ENCODE assay signal across 9 mouse cellular contexts in the genomic region with DNA sequence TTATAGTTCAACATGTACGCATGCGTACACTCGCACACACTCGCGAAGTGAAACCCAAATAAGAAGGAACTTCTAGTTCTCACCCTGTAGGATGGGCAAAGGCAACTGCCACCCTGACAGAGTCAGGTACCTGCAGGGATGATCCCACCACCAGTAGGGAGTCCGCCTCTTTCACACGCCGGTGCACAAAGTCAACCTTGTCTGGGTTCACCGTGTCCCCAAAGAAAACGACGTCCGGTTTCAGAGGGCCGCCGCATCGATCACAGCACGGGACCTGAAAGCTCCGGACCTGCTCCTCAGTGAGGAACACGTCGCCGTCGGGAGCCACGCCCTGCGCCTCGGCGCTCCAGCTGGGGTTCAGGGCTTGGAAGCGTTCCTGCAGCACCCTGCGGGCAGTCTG. TPM values are rescaled to one million over a fixed set of nuclear protein-coding genes. Genes with fewer than 3 reads are reported as not detected.
DNase-seq lines count a peak whose midpoint lies in the region; ATAC-seq and TF ChIP-seq lines count a peak whose summit lies in the region.
"Had no signal": no experiment of that assay in that cellular context is flagged by ENCODE, and none has a peak within 500 bp of the region (broad histone marks: within the 10 kb centered on the region; RNA-seq: fewer than 3 reads in every experiment).

No protein-coding gene starts in this region.

- H3K4me3 ChIP-seq in cerebellum, adult 2 months (replicated peaks; ENCODE audit: insufficient read depth, low read depth, low read length), result no peak overlapping the region
- H3K4me3 ChIP-seq in thymus, adult 2 months (ENCODE audit: control insufficient read depth, insufficient read depth, low read length), result no peak overlapping the region
- H3K4me3 ChIP-seq in lung, embryonic 15.5 days, result peak overlapping the region; percentile 17

- no peak for TF ChIP-seq POLR2A in cerebellum, adult 2 months (IDR thresholded peaks at IDR 0.05; ENCODE audit: borderline replicate concordance, insufficient read depth, low read length)
- TF ChIP-seq POLR2A in thymus, adult 2 months (IDR thresholded peaks at IDR 0.05; ENCODE audit: control insufficient read depth, extremely low read depth, insufficient read depth, low read length, poor library complexity), result no peak

- peak; percentile 31 to 37 for DNase-seq in cerebellum, postnatal 10 days
- DNase-seq in cerebellum, adult 2 months, result no peak
- DNase-seq in thymus, postnatal 4 days, result peak; percentile 43
- no peak for DNase-seq in thymus, adult 2 months
- DNase-seq in MN1 (ENCODE audit: low spot score), result no peak
- no peak for DNase-seq in urinary bladder, postnatal 4 days (ENCODE audit: low spot score in 2 of 2)
- DNase-seq in layer of hippocampus, postnatal 10 days (ENCODE audit: low spot score in 2 of 2), result no peak

- 34% methylated on average over 27 of the region's 27 CpGs for WGBS in cerebellum, adult 2 months
- 83% methylated on average over 27 of the region's 27 CpGs for WGBS in thymus, adult 2 months
- WGBS in lung, embryonic 15.5 days, result 26% methylated on average over 27 of the region's 27 CpGs

- H3K27ac ChIP-seq in cerebellum, adult 2 months (ENCODE audit: insufficient read depth, low read length), result no peak overlapping the region
- no peak overlapping the region for H3K27ac ChIP-seq in thymus, adult 2 months (ENCODE audit: control insufficient read depth, insufficient read depth, low read length)
- no peak overlapping the region for H3K27ac ChIP-seq in lung, embryonic 15.5 days

- peaks cover 17% of the 10 kb centered on the region for H3K4me1 ChIP-seq in cerebellum, adult 2 months (ENCODE audit: control insufficient read depth, insufficient read depth, low read length)
- peaks cover 11% of the 10 kb centered on the region for H3K4me1 ChIP-seq in thymus, adult 2 months (replicated peaks; ENCODE audit: control insufficient read depth, insufficient read depth, low read length)
- H3K4me1 ChIP-seq in lung, embryonic 15.5 days, result peaks cover 23% of the 10 kb centered on the region

- no peak overlapping the region; the same call in 1 of the 2 replicates for H3K9ac ChIP-seq in lung, embryonic 15.5 days

- peak overlapping the region; percentile 45 for H3K4me2 ChIP-seq in lung, embryonic 15.5 days

- no peaks in the 10 kb centered on the region for H3K27me3 ChIP-seq in cerebellum, adult 2 months (ENCODE audit: control insufficient read depth, insufficient read depth, low read length)
- no peaks in the 10 kb centered on the region for H3K27me3 ChIP-seq in thymus, adult 2 months (ENCODE audit: control insufficient read depth, insufficient read depth, low read length)
- no peaks in the 10 kb centered on the region for H3K27me3 ChIP-seq in lung, embryonic 15.5 days

- no peaks in the 10 kb centered on the region for H3K36me3 ChIP-seq in thymus, adult 2 months (ENCODE audit: control insufficient read depth, insufficient read depth, low read length)
- no peaks in the 10 kb centered on the region for H3K36me3 ChIP-seq in lung, embryonic 15.5 days

- TF ChIP-seq CTCF in cerebellum, adult 2 months (IDR thresholded peaks at IDR 0.05; ENCODE audit: borderline replicate concordance, insufficient read depth, low read depth, low read length), result no peak
- no peak for TF ChIP-seq CTCF in thymus, adult 2 months (IDR thresholded peaks at IDR 0.05; ENCODE audit: borderline replicate concordance, control insufficient read depth, extremely low read depth, insufficient read depth, low read length, poor library complexity)

- H3K9me3 ChIP-seq in lung, embryonic 15.5 days, result no peaks in the 10 kb centered on the region

- no peak for ATAC-seq in lung, embryonic 15.5 days (ENCODE audit: borderline replicate concordance, extremely low read depth, low FRiP score, low TSS enrichment)

RNA-seq across cellular contexts. Expression of a gene that starts 4.4 kb away (rescaled TPM):
- 114 and 122 TPM in 2 replicates for polyA plus RNA-seq in cerebellum, adult 2 months (2012; rRNA removed)
- 47.2 and 48.6 TPM in 2 replicates for polyA plus RNA-seq in thymus, adult 2 months (2012; rRNA removed)
- polyA plus RNA-seq in lung, embryonic 15.5 days (2015; fragmentation: Nextera tagmentation; extraction: Ambion mirVana), result 27.2 and 30.4 TPM in 2 replicates
- total RNA-seq in layer of hippocampus, postnatal 10 days (2021), result 10 to 100 TPM; 25.8 to 29.8 TPM

RNA-seq across cellular contexts. Expression of a gene that starts 14.0 kb away (rescaled TPM):
- polyA plus RNA-seq in cerebellum, adult 2 months (2012; rRNA removed), result not detected in 2 replicates
- 1.2 and 1.8 TPM in 2 replicates for polyA plus RNA-seq in thymus, adult 2 months (2012; rRNA removed)
- polyA plus RNA-seq in lung, embryonic 15.5 days (2015; fragmentation: Nextera tagmentation; extraction: Ambion mirVana), result 4.7 and 7.0 TPM in 2 replicates
- not detected for total RNA-seq in layer of hippocampus, postnatal 10 days (2021)
- polyA plus RNA-seq: C2C12 had no signal

RNA-seq across cellular contexts. Expression of a gene that starts 26.4 kb away (rescaled TPM):
- 194 and 240 TPM in 2 replicates for polyA plus RNA-seq in cerebellum, adult 2 months (2012; rRNA removed)
- polyA plus RNA-seq in thymus, adult 2 months (2012; rRNA removed), result 161 and 172 TPM in 2 replicates
- polyA plus RNA-seq in lung, embryonic 15.5 days (2015; fragmentation: Nextera tagmentation; extraction: Ambion mirVana), result 57.1 and 58.6 TPM in 2 replicates
- 10 to 100 TPM; 30.0 to 30.8 TPM for total RNA-seq in layer of hippocampus, postnatal 10 days (2021)

RNA-seq across cellular contexts. Expression of a gene that starts 50.7 kb away (rescaled TPM):
- 56.5 and 60.4 TPM in 2 replicates for polyA plus RNA-seq in cerebellum, adult 2 months (2012; rRNA removed)
- polyA plus RNA-seq in thymus, adult 2 months (2012; rRNA removed), result 6.1 and 6.6 TPM in 2 replicates
- polyA plus RNA-seq in lung, embryonic 15.5 days (2015; fragmentation: Nextera tagmentation; extraction: Ambion mirVana), result 9.4 and 9.7 TPM in 2 replicates
- total RNA-seq in layer of hippocampus, postnatal 10 days (2021), result 10 to 100 TPM; 73.0 to 76.2 TPM

Comparison
In these comparisons a context has a peak if more than half of its experiments do, and no peak if none do; other contexts are left out.
1. DNase-seq: peak in cerebellum, postnatal 10 days (2 of 2) and thymus, postnatal 4 days (single experiment); none in cerebellum, adult 2 months (0 of 2), thymus, adult 2 months (single experiment), MN1 (single experiment), urinary bladder, postnatal 4 days (0 of 2) and layer of hippocampus, postnatal 10 days (0 of 2).